Mouse (Mus musculus): ENCODE measurements around the gene Ccdc173. TPM values are rescaled to one million over a fixed set of nuclear protein-coding genes. Genes with fewer than 3 reads are reported as not detected.

The Ccdc173 gene
- total and polyA plus RNA-seq, 2 experiments from 2014 or later: 1.2 to 2.8 TPM

GRCm38 (mm10) chr2:69716483-69716882 is 72.9 kb downstream of the Ccdc173 start:
- H3K9me3 ChIP-seq (ENCODE audit: low read length): no peaks in the 10 kb centered on the region
- H3K27ac ChIP-seq (ENCODE audit: low read depth, low read length): no peak overlapping the region
- no peaks in the 10 kb centered on the region for H3K36me3 ChIP-seq (ENCODE audit: insufficient read depth)
- no peak overlapping the region for H3K4me2 ChIP-seq (ENCODE audit: low read depth)
- WGBS: 78% methylated on average over 3 of the region's 3 CpGs
- H3K4me1 ChIP-seq (ENCODE audit: insufficient read depth): 0 out of 2 replicates have a peak, but pooled peaks cover 5% of the 10 kb centered on the region
- DNase-seq (no peak), ATAC-seq (no peak)
- H3K9ac ChIP-seq: no peak overlapping the region
- no peaks in the 10 kb centered on the region for H3K27me3 ChIP-seq (ENCODE audit: insufficient read depth, low read length)
- H3K4me3 ChIP-seq (ENCODE audit: low read depth, low read length): no peak overlapping the region
- TF ChIP-seq CTCF (IDR thresholded peaks at IDR 0.05; ENCODE audit: low read depth): no peak

GRCm38 (mm10) chr2:69714126-69714525 is 75.2 kb downstream of the Ccdc173 start:
- H3K9me3 ChIP-seq (ENCODE audit: low read length): no peaks in the 10 kb centered on the region
- no peak for ATAC-seq
- WGBS: 80% methylated on average over 5 of the region's 5 CpGs

GRCm38 (mm10) chr2:69713626-69714014 is 75.8 kb downstream of the Ccdc173 start:
- H3K27me3 ChIP-seq (ENCODE audit: insufficient read depth, low read length): no peaks in the 10 kb centered on the region
- TF ChIP-seq CTCF (IDR thresholded peaks at IDR 0.05; ENCODE audit: low read depth): no peak
- no peaks in the 10 kb centered on the region for H3K36me3 ChIP-seq (ENCODE audit: insufficient read depth)
- H3K4me2 ChIP-seq (ENCODE audit: low read depth): peak overlapping the region; percentile 84
- H3K9ac ChIP-seq: no peak overlapping the region
- peak overlapping the region; percentile 88 for H3K4me3 ChIP-seq (ENCODE audit: low read depth, low read length)
- no peak overlapping the region for H3K27ac ChIP-seq (ENCODE audit: low read depth, low read length)
- H3K9me3 ChIP-seq (ENCODE audit: low read length): no peaks in the 10 kb centered on the region
- DNase-seq (no peak), ATAC-seq (no peak; the same call in 1 of the 2 replicates)
- 0 out of 2 replicates have a peak, but pooled peaks cover 5% of the 10 kb centered on the region for H3K4me1 ChIP-seq (ENCODE audit: insufficient read depth)
- WGBS: 31% methylated on average over 4 of the region's 4 CpGs

More at GRCm38 (mm10) chr2:69714126-69714525, 75.2 kb downstream of the Ccdc173 start:
- H3K4me3 ChIP-seq (ENCODE audit: low read depth, low read length): no peak overlapping the region
- no peaks in the 10 kb centered on the region for H3K36me3 ChIP-seq (ENCODE audit: insufficient read depth)
- TF ChIP-seq CTCF (IDR thresholded peaks at IDR 0.05; ENCODE audit: low read depth): no peak
- no peak overlapping the region for H3K9ac ChIP-seq
- H3K27ac ChIP-seq (ENCODE audit: low read depth, low read length): no peak overlapping the region
- DNase-seq: no peak
- H3K4me2 ChIP-seq (ENCODE audit: low read depth): no peak overlapping the region
- 0 out of 2 replicates have a peak, but pooled peaks cover 5% of the 10 kb centered on the region for H3K4me1 ChIP-seq (ENCODE audit: insufficient read depth)
- no peaks in the 10 kb centered on the region for H3K27me3 ChIP-seq (ENCODE audit: insufficient read depth, low read length)

GRCm38 (mm10) chr2:69712981-69713625 is 76.3 kb downstream of the Ccdc173 start, which contains the start of gene Fastkd1:
Fastkd1 (minus strand) TSS chr2:69713516.
- WGBS: 1% methylated on average over 39 of the region's 39 CpGs

GRCm38 (mm10) chr2:69712171-69712570 is 77.2 kb downstream of the Ccdc173 start:
- Histone ChIP-seq H3K27me3 (ENCODE audit: insufficient read depth, low read length) (no peaks in the 10 kb centered on the region), H3K4me3 (ENCODE audit: low read depth, low read length) (no peak overlapping the region), H3K9ac (peak overlapping the region; percentile 61; the same call in 1 of the 2 replicates), H3K36me3 (ENCODE audit: insufficient read depth) (peaks cover 3% of the 10 kb centered on the region; the same call in 1 of the 2 replicates), H3K9me3 (ENCODE audit: low read length) (no peaks in the 10 kb centered on the region), H3K4me1 (ENCODE audit: insufficient read depth) (0 out of 2 replicates have a peak, but pooled peaks cover 5% of the 10 kb centered on the region), H3K27ac (ENCODE audit: low read depth, low read length) (no peak overlapping the region), H3K4me2 (ENCODE audit: low read depth) (peak overlapping the region; percentile 84)
- DNase-seq (peak; percentile 3), ATAC-seq (no peak)
- TF ChIP-seq CTCF (IDR thresholded peaks at IDR 0.05; ENCODE audit: low read depth): no peak
- WGBS: 76% methylated on average over 14 of the region's 14 CpGs

More at GRCm38 (mm10) chr2:69712981-69713625, 76.3 kb downstream of the Ccdc173 start, which contains the start of gene Fastkd1:
- TF ChIP-seq CTCF (IDR thresholded peaks at IDR 0.05; ENCODE audit: low read depth): no peak
- H3K27ac ChIP-seq (ENCODE audit: low read depth, low read length): 0 out of 2 replicates have a peak within 1 kb of the TSS, but pooled peaks have one; percentile 21
- DNase-seq (peak; percentile 88), ATAC-seq (peak; percentile 100)
- peak within 1 kb of the TSS; percentile 84 for H3K4me2 ChIP-seq (ENCODE audit: low read depth)
- H3K9me3 ChIP-seq (ENCODE audit: low read length): no peaks in the 10 kb centered on the region
- peak within 1 kb of the TSS; percentile 88 for H3K4me3 ChIP-seq (ENCODE audit: low read depth, low read length)
- peak within 1 kb of the TSS; percentile 61 for H3K9ac ChIP-seq
- H3K27me3 ChIP-seq (ENCODE audit: insufficient read depth, low read length): no peaks in the 10 kb centered on the region
- H3K36me3 ChIP-seq (ENCODE audit: insufficient read depth): no peaks in the 10 kb centered on the region
- H3K4me1 ChIP-seq (ENCODE audit: insufficient read depth): 0 out of 2 replicates have a peak, but pooled peaks cover 5% of the 10 kb centered on the region

Other genes with a start within 250 kb of the Ccdc173 start
- gene Lrp2, start 203.5 kb downstream of the Ccdc173 start, total RNA-seq (2014; rRNA removed): 0.62 and 1.3 TPM in 2 replicates
- 0.04 and 0.15 TPM in 2 replicates for gene Lrp2, start 203.5 kb downstream of the Ccdc173 start, polyA plus RNA-seq (2015; fragmentation: Nextera tagmentation; extraction: Ambion mirVana)
- 22.7 and 34.4 TPM in 2 replicates for gene Bbs5, start 142.4 kb downstream of the Ccdc173 start, total RNA-seq (2014; rRNA removed)
- gene Bbs5, start 142.4 kb downstream of the Ccdc173 start, polyA plus RNA-seq (2015; fragmentation: Nextera tagmentation; extraction: Ambion mirVana): 17.9 and 23.4 TPM in 2 replicates
- 0.10 and 0.15 TPM in 2 replicates for gene Klhl41, start 119.5 kb downstream of the Ccdc173 start, total RNA-seq (2014; rRNA removed)
- 0.10 and 0.13 TPM in 2 replicates for gene Klhl41, start 119.5 kb downstream of the Ccdc173 start, polyA plus RNA-seq (2015; fragmentation: Nextera tagmentation; extraction: Ambion mirVana)
- gene Fastkd1, start 76.1 kb downstream of the Ccdc173 start, total RNA-seq (2014; rRNA removed): 21.3 and 24.4 TPM in 2 replicates
- gene Fastkd1, start 76.1 kb downstream of the Ccdc173 start, polyA plus RNA-seq (2015; fragmentation: Nextera tagmentation; extraction: Ambion mirVana): 8.8 and 12.7 TPM in 2 replicates
- 13.2 and 18.7 TPM in 2 replicates for gene Ppig, start 67.0 kb downstream of the Ccdc173 start, total RNA-seq (2014; rRNA removed)
- gene Ppig, start 67.0 kb downstream of the Ccdc173 start, polyA plus RNA-seq (2015; fragmentation: Nextera tagmentation; extraction: Ambion mirVana): 88.0 and 125 TPM in 2 replicates
- gene Phospho2, start within 50 bp of the Ccdc173 start, total RNA-seq (2014; rRNA removed): 39.2 and 40.8 TPM in 2 replicates
- 29.8 and 32.3 TPM in 2 replicates for gene Phospho2, start within 50 bp of the Ccdc173 start, polyA plus RNA-seq (2015; fragmentation: Nextera tagmentation; extraction: Ambion mirVana)
- 163 and 199 TPM in 2 replicates for gene Klhl23, start 32.4 kb upstream of the Ccdc173 start, total RNA-seq (2014; rRNA removed)
- gene Klhl23, start 32.4 kb upstream of the Ccdc173 start, polyA plus RNA-seq (2015; fragmentation: Nextera tagmentation; extraction: Ambion mirVana): 43.0 and 87.2 TPM in 2 replicates
- gene Ssb, start 72.0 kb upstream of the Ccdc173 start, total RNA-seq (2014; rRNA removed): 130 and 152 TPM in 2 replicates
- gene Ssb, start 72.0 kb upstream of the Ccdc173 start, polyA plus RNA-seq (2015; fragmentation: Nextera tagmentation; extraction: Ambion mirVana): 287 and 316 TPM in 2 replicates
- 12.5 and 13.0 TPM in 2 replicates for gene Mettl5, start 96.0 kb upstream of the Ccdc173 start, total RNA-seq (2014; rRNA removed)
- gene Mettl5, start 96.0 kb upstream of the Ccdc173 start, polyA plus RNA-seq (2015; fragmentation: Nextera tagmentation; extraction: Ambion mirVana): 30.5 and 32.3 TPM in 2 replicates
- 42.9 and 53.9 TPM in 2 replicates for gene Ubr3, start 107.7 kb upstream of the Ccdc173 start, total RNA-seq (2014; rRNA removed)
- 7.7 and 10.9 TPM in 2 replicates for gene Ubr3, start 107.7 kb upstream of the Ccdc173 start, polyA plus RNA-seq (2015; fragmentation: Nextera tagmentation; extraction: Ambion mirVana)
- gene Myo3b, start 249.6 kb upstream of the Ccdc173 start, total RNA-seq (2014; rRNA removed): 2.0 and 3.0 TPM in 2 replicates
- gene Myo3b, start 249.6 kb upstream of the Ccdc173 start, polyA plus RNA-seq (2015; fragmentation: Nextera tagmentation; extraction: Ambion mirVana): 0.31 and 0.36 TPM in 2 replicates